Mouse (Mus musculus): Measurements from ENCODE around the gene Igsf9. TPM values are rescaled to one million over a fixed set of nuclear protein-coding genes. Genes with fewer than 3 reads are reported as not detected.

Gene Igsf9
- polyA plus RNA-seq, 1 experiment: 0.77 TPM

GRCm38 (mm10) chr1:172433851-172434165 lies 47.8 kb upstream of the Igsf9 start:
- Histone ChIP-seq H3K36me3 (ENCODE audit: control insufficient read depth, insufficient read depth) (no peaks in the 10 kb centered on the region), H3K4me3 (no peak overlapping the region), H3ac (ENCODE audit: control insufficient read depth, insufficient read length) (no peak overlapping the region), H3K27me3 (ENCODE audit: control insufficient read depth, insufficient read depth, insufficient read length) (no peaks in the 10 kb centered on the region), H3K79me2 (ENCODE audit: control insufficient read depth, insufficient read depth) (no peaks in the 10 kb centered on the region), H3K4me2 (ENCODE audit: low read depth) (no peak overlapping the region)
- TF ChIP-seq USF1 (IDR thresholded peaks at IDR 0.05; ENCODE audit: low read depth) (no peak), SRF (IDR thresholded peaks at IDR 0.05; ENCODE audit: control insufficient read depth, insufficient read length, low read depth) (no peak), TCF12 (IDR thresholded peaks at IDR 0.05; ENCODE audit: insufficient read depth, poor library complexity, severe bottlenecking) (no peak), POLR2A (IDR thresholded peaks at IDR 0.05; ENCODE audit: insufficient read length, low read depth) (no peak), CEBPB (IDR thresholded peaks at IDR 0.05; ENCODE audit: insufficient read depth, poor library complexity, severe bottlenecking) (no peak), MYOG (IDR thresholded peaks at IDR 0.05; ENCODE audit: control insufficient read depth in 1 of 3, insufficient read depth in 1 of 3, insufficient read length in 2 of 3, low read depth in 2 of 3) (no peak), MYOD1 (IDR thresholded peaks at IDR 0.05; ENCODE audit: control insufficient read depth in 1 of 3, insufficient read length in 2 of 3, low read depth in 2 of 3) (no peak), E2F4 (IDR thresholded peaks at IDR 0.05; ENCODE audit: insufficient read depth) (no peak), TCF3 (IDR thresholded peaks at IDR 0.05; ENCODE audit: insufficient read length, low read depth) (no peak), REST (IDR thresholded peaks at IDR 0.05; ENCODE audit: insufficient read depth, insufficient read length) (no peak), MAX (IDR thresholded peaks at IDR 0.05; ENCODE audit: low read depth) (no peak), POLR2AphosphoS2 (IDR thresholded peaks at IDR 0.05; ENCODE audit: insufficient read length, low read depth) (no peak)

GRCm38 (mm10) chr1:172436785-172437184 lies 44.8 kb upstream of the Igsf9 start:
- Histone ChIP-seq H3K79me2 (ENCODE audit: control insufficient read depth, insufficient read depth) (no peaks in the 10 kb centered on the region), H3K27me3 (ENCODE audit: control insufficient read depth, insufficient read depth, insufficient read length) (no peaks in the 10 kb centered on the region), H3K36me3 (ENCODE audit: control insufficient read depth, insufficient read depth) (no peaks in the 10 kb centered on the region), H3K4me2 (ENCODE audit: low read depth) (no peak overlapping the region), H3ac (ENCODE audit: control insufficient read depth, insufficient read length) (no peak overlapping the region), H3K4me3 (no peak overlapping the region)
- TF ChIP-seq TCF12 (IDR thresholded peaks at IDR 0.05; ENCODE audit: insufficient read depth, poor library complexity, severe bottlenecking) (no peak), MYOG (IDR thresholded peaks at IDR 0.05; ENCODE audit: control insufficient read depth in 1 of 3, insufficient read depth in 1 of 3, insufficient read length in 2 of 3, low read depth in 2 of 3) (no peak), REST (IDR thresholded peaks at IDR 0.05; ENCODE audit: insufficient read depth, insufficient read length) (no peak), SRF (IDR thresholded peaks at IDR 0.05; ENCODE audit: control insufficient read depth, insufficient read length, low read depth) (no peak), USF1 (IDR thresholded peaks at IDR 0.05; ENCODE audit: low read depth) (no peak), POLR2AphosphoS2 (IDR thresholded peaks at IDR 0.05; ENCODE audit: insufficient read length, low read depth) (no peak), MAX (IDR thresholded peaks at IDR 0.05; ENCODE audit: low read depth) (no peak)

GRCm38 (mm10) chr1:172438621-172439020 lies 43.0 kb upstream of the Igsf9 start:
- Histone ChIP-seq H3K4me2 (ENCODE audit: low read depth) (no peak overlapping the region), H3ac (ENCODE audit: control insufficient read depth, insufficient read length) (no peak overlapping the region), H3K4me3 (no peak overlapping the region), H3K79me2 (ENCODE audit: control insufficient read depth, insufficient read depth) (no peaks in the 10 kb centered on the region), H3K36me3 (ENCODE audit: control insufficient read depth, insufficient read depth) (no peaks in the 10 kb centered on the region), H3K27me3 (ENCODE audit: control insufficient read depth, insufficient read depth, insufficient read length) (no peaks in the 10 kb centered on the region)
- no peak for TF ChIP-seq TCF12 (IDR thresholded peaks at IDR 0.05; ENCODE audit: insufficient read depth, poor library complexity, severe bottlenecking)
- TF ChIP-seq MYOG (IDR thresholded peaks at IDR 0.05; ENCODE audit: control insufficient read depth in 1 of 3, insufficient read depth in 1 of 3, insufficient read length in 2 of 3, low read depth in 2 of 3): no peak
- TF ChIP-seq POLR2A (IDR thresholded peaks at IDR 0.05; ENCODE audit: insufficient read length, low read depth): no peak
- no peak for TF ChIP-seq TCF3 (IDR thresholded peaks at IDR 0.05; ENCODE audit: insufficient read length, low read depth)
- TF ChIP-seq SRF (IDR thresholded peaks at IDR 0.05; ENCODE audit: control insufficient read depth, insufficient read length, low read depth): no peak
- TF ChIP-seq MYOD1 (IDR thresholded peaks at IDR 0.05; ENCODE audit: control insufficient read depth in 1 of 3, insufficient read length in 2 of 3, low read depth in 2 of 3): no peak
- TF ChIP-seq MAX (IDR thresholded peaks at IDR 0.05; ENCODE audit: low read depth): no peak
- no peak for TF ChIP-seq CEBPB (IDR thresholded peaks at IDR 0.05; ENCODE audit: insufficient read depth, poor library complexity, severe bottlenecking)
- no peak for TF ChIP-seq REST (IDR thresholded peaks at IDR 0.05; ENCODE audit: insufficient read depth, insufficient read length)
- TF ChIP-seq USF1 (IDR thresholded peaks at IDR 0.05; ENCODE audit: low read depth): no peak
- no peak for TF ChIP-seq E2F4 (IDR thresholded peaks at IDR 0.05; ENCODE audit: insufficient read depth)
- no peak for TF ChIP-seq POLR2AphosphoS2 (IDR thresholded peaks at IDR 0.05; ENCODE audit: insufficient read length, low read depth)

- TF ChIP-seq TCF3 (IDR thresholded peaks at IDR 0.05; ENCODE audit: insufficient read length, low read depth) (no peak), POLR2A (IDR thresholded peaks at IDR 0.05; ENCODE audit: insufficient read length, low read depth) (no peak), USF1 (IDR thresholded peaks at IDR 0.05; ENCODE audit: low read depth) (no peak), MYOG (IDR thresholded peaks at IDR 0.05; ENCODE audit: control insufficient read depth in 1 of 3, insufficient read depth in 1 of 3, insufficient read length in 2 of 3, low read depth in 2 of 3) (no peak), SRF (IDR thresholded peaks at IDR 0.05; ENCODE audit: control insufficient read depth, insufficient read length, low read depth) (no peak), CEBPB (IDR thresholded peaks at IDR 0.05; ENCODE audit: insufficient read depth, poor library complexity, severe bottlenecking) (no peak), MAX (IDR thresholded peaks at IDR 0.05; ENCODE audit: low read depth) (no peak), REST (IDR thresholded peaks at IDR 0.05; ENCODE audit: insufficient read depth, insufficient read length) (no peak), POLR2AphosphoS2 (IDR thresholded peaks at IDR 0.05; ENCODE audit: insufficient read length, low read depth) (no peak), TCF12 (IDR thresholded peaks at IDR 0.05; ENCODE audit: insufficient read depth, poor library complexity, severe bottlenecking) (no peak), E2F4 (IDR thresholded peaks at IDR 0.05; ENCODE audit: insufficient read depth) (no peak), MYOD1 (IDR thresholded peaks at IDR 0.05; ENCODE audit: control insufficient read depth in 1 of 3, insufficient read length in 2 of 3, low read depth in 2 of 3) (no peak)
- no peak overlapping the region for H3K4me2 ChIP-seq (ENCODE audit: low read depth)
- H3K4me3 ChIP-seq: no peak overlapping the region
- no peaks in the 10 kb centered on the region for H3K27me3 ChIP-seq (ENCODE audit: control insufficient read depth, insufficient read depth, insufficient read length)
- no peaks in the 10 kb centered on the region for H3K36me3 ChIP-seq (ENCODE audit: control insufficient read depth, insufficient read depth)
- no peak overlapping the region for H3ac ChIP-seq (ENCODE audit: control insufficient read depth, insufficient read length)
- no peaks in the 10 kb centered on the region for H3K79me2 ChIP-seq (ENCODE audit: control insufficient read depth, insufficient read depth)
Measured at GRCm38 (mm10) chr1:172440521-172440920, 41.1 kb upstream of the Igsf9 start.
